Mouse (Mus musculus): ENCODE data around the gene Rnf130.

Rnf130 gene

GRCm38 (mm10) chr11:50024445-50024832, 707 bp upstream of the Rnf130 start:
- no peak for DNase-seq (ENCODE audit: low read depth, low spot score)

GRCm38 (mm10) chr11:50025721-50026520, 775 bp downstream of the Rnf130 start:
- no peak for DNase-seq (ENCODE audit: low read depth, low spot score)

- peak; percentile 4 for DNase-seq (ENCODE audit: low read depth, low spot score)
Observed at GRCm38 (mm10) chr11:50026521-50027090, 1.5 kb downstream of the Rnf130 start.

- no peak for DNase-seq (ENCODE audit: low read depth, low spot score)
Observed at GRCm38 (mm10) chr11:50028416-50028815, 3.3 kb downstream of the Rnf130 start.

GRCm38 (mm10) chr11:50034155-50034554, 9.0 kb downstream of the Rnf130 start:
- DNase-seq (ENCODE audit: low read depth, low spot score) = no peak

GRCm38 (mm10) chr11:50035726-50036125, 10.6 kb downstream of the Rnf130 start:
- no peak for DNase-seq (ENCODE audit: low read depth, low spot score)

- DNase-seq (ENCODE audit: low read depth, low spot score) = no peak
Observed at GRCm38 (mm10) chr11:50036781-50037460, 11.8 kb downstream of the Rnf130 start.

GRCm38 (mm10) chr11:50038757-50039156, 13.6 kb downstream of the Rnf130 start:
- DNase-seq (ENCODE audit: low read depth, low spot score) = no peak

- no peak for DNase-seq (ENCODE audit: low read depth, low spot score)
Observed at GRCm38 (mm10) chr11:50041148-50041547, 16.0 kb downstream of the Rnf130 start.

- no peak for DNase-seq (ENCODE audit: low read depth, low spot score)
Observed at GRCm38 (mm10) chr11:50042345-50042997, 17.3 kb downstream of the Rnf130 start.

GRCm38 (mm10) chr11:50044454-50044853, 19.3 kb downstream of the Rnf130 start:
- DNase-seq (ENCODE audit: low read depth, low spot score) = no peak

GRCm38 (mm10) chr11:50047610-50048009, 22.5 kb downstream of the Rnf130 start:
- no peak for DNase-seq (ENCODE audit: low read depth, low spot score)

- DNase-seq (ENCODE audit: low read depth, low spot score) = no peak
Observed at GRCm38 (mm10) chr11:50048115-50048514, 23.0 kb downstream of the Rnf130 start.

GRCm38 (mm10) chr11:50050392-50050791, 25.2 kb downstream of the Rnf130 start:
- DNase-seq (ENCODE audit: low read depth, low spot score) = no peak

GRCm38 (mm10) chr11:50057713-50058112, 32.6 kb downstream of the Rnf130 start:
- no peak for DNase-seq (ENCODE audit: low read depth, low spot score)

- no peak for DNase-seq (ENCODE audit: low read depth, low spot score)
Observed at GRCm38 (mm10) chr11:50058277-50058676, 33.1 kb downstream of the Rnf130 start.

- no peak for DNase-seq (ENCODE audit: low read depth, low spot score)
Observed at GRCm38 (mm10) chr11:50059045-50059444, 33.9 kb downstream of the Rnf130 start.

- no peak for DNase-seq (ENCODE audit: low read depth, low spot score)
Observed at GRCm38 (mm10) chr11:50062116-50062515, 37.0 kb downstream of the Rnf130 start.

GRCm38 (mm10) chr11:50066088-50066487, 40.9 kb downstream of the Rnf130 start:
- DNase-seq (ENCODE audit: low read depth, low spot score) = no peak

- no peak for DNase-seq (ENCODE audit: low read depth, low spot score)
Observed at GRCm38 (mm10) chr11:50073830-50074229, 48.7 kb downstream of the Rnf130 start.

- no peak for DNase-seq (ENCODE audit: low read depth, low spot score)
Observed at GRCm38 (mm10) chr11:50076756-50077155, 51.6 kb downstream of the Rnf130 start.

Measured in CD4-positive helper T cell, adult 2 months (primary cell).